7 mouse cellular contexts compared by ENCODE assay signal in the genomic region with DNA sequence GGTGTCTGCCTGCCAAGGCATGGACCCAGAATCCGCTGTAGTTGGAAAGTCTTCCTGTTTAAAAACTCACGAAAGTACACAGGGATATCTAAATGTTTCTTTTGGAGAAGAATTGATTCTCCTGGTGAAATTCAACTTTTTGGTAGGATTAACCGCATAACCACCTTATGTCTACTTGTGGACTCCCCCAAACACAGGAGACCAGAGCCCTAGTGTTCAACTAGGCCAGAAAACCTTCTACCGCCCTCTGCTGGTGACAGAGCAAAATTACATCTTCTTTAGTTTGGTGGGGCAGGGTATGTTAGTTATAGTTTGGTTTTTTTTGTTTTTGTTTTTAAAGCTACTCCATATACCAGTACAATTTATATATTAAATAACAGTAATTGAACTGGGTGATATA. TPM values are rescaled to one million over a fixed set of nuclear protein-coding genes. Genes with fewer than 3 reads are reported as not detected.
DNase-seq lines count a peak whose midpoint lies in the region; ATAC-seq and TF ChIP-seq lines count a peak whose summit lies in the region.

No protein-coding gene starts in this region.

- peak; percentile 89 for TF ChIP-seq CTCF in intestine, postnatal 0 days (IDR thresholded peaks at IDR 0.05; ENCODE audit: low read depth)
- peak; percentile 60 for TF ChIP-seq CTCF in lung, adult 2 months (IDR thresholded peaks at IDR 0.05; ENCODE audit: insufficient read depth, low read length)

- H3K9me3 ChIP-seq in intestine, postnatal 0 days (ENCODE audit: control insufficient read depth): no peaks in the 10 kb centered on the region
- H3K9me3 ChIP-seq in intestine, embryonic 16.5 days (ENCODE audit: control insufficient read depth, low read length): no peaks in the 10 kb centered on the region

- H3K4me1 ChIP-seq in intestine, postnatal 0 days (replicated peaks; ENCODE audit: control insufficient read depth, insufficient read depth, low read length): no peaks in the 10 kb centered on the region
- H3K4me1 ChIP-seq in intestine, embryonic 16.5 days (ENCODE audit: control insufficient read depth, insufficient read depth, low read length): no peaks in the 10 kb centered on the region
- no peaks in the 10 kb centered on the region for H3K4me1 ChIP-seq in lung, adult 2 months (ENCODE audit: control insufficient read depth, insufficient read depth, low read length)

- no peak for TF ChIP-seq POLR2A in lung, adult 2 months (IDR thresholded peaks at IDR 0.05; ENCODE audit: borderline replicate concordance, extremely low read depth, low read depth, low read length)

- H3K36me3 ChIP-seq in intestine, postnatal 0 days (ENCODE audit: control insufficient read depth, insufficient read depth): no peaks in the 10 kb centered on the region
- H3K36me3 ChIP-seq in intestine, embryonic 16.5 days (ENCODE audit: control insufficient read depth, insufficient read depth, low read length): 0 out of 2 replicates have a peak, but pooled peaks cover 3% of the 10 kb centered on the region

- WGBS in intestine, postnatal 0 days: 51% methylated on average over 4 of the region's 4 CpGs
- 54% methylated on average over 4 of the region's 4 CpGs for WGBS in intestine, embryonic 16.5 days
- WGBS in lung, adult 2 months: 33% methylated on average over 4 of the region's 4 CpGs

- no peaks in the 10 kb centered on the region for H3K27me3 ChIP-seq in intestine, postnatal 0 days (replicated peaks; ENCODE audit: control insufficient read depth, insufficient read depth, low read length)
- H3K27me3 ChIP-seq in intestine, embryonic 16.5 days (replicated peaks; ENCODE audit: control insufficient read depth, insufficient read depth, low read length): no peaks in the 10 kb centered on the region

- no peak overlapping the region for H3K27ac ChIP-seq in intestine, postnatal 0 days (ENCODE audit: low read depth, low read length)
- no peak overlapping the region for H3K27ac ChIP-seq in intestine, embryonic 16.5 days (ENCODE audit: low read length)

- ATAC-seq in intestine, postnatal 0 days: no peak
- no peak for ATAC-seq in intestine, embryonic 16.5 days

- peak; percentile 46 to 60 for DNase-seq in CD8-positive naive resting alpha-beta T cell, adult 2 months (ENCODE audit: low read depth in 2 of 2, low spot score in 2 of 2)
- DNase-seq in T-cell, adult 2 months (ENCODE audit: low spot score): peak; percentile 51
- peak; percentile 67 for DNase-seq in forelimb bud, embryonic 11.5 days (ENCODE audit: low read depth, low spot score)
- DNase-seq in lung, adult 2 months: no peak
- DNase-seq in skeletal muscle tissue, adult 2 months (ENCODE audit: low read depth, low spot score): peak; percentile 43

- H3K4me2 ChIP-seq in intestine, postnatal 0 days (replicated peaks; ENCODE audit: low read depth): no peak overlapping the region
- H3K4me2 ChIP-seq in intestine, embryonic 16.5 days (ENCODE audit: low read depth, low read length): no peak overlapping the region

- no peak overlapping the region for H3K4me3 ChIP-seq in intestine, postnatal 0 days (ENCODE audit: low read depth, low read length)
- no peak overlapping the region for H3K4me3 ChIP-seq in intestine, embryonic 16.5 days (ENCODE audit: low read length)
- no peak overlapping the region for H3K4me3 ChIP-seq in lung, adult 2 months (replicated peaks; ENCODE audit: extremely low read depth, low read depth, low read length)

- no peak overlapping the region for H3K9ac ChIP-seq in intestine, postnatal 0 days (ENCODE audit: low read depth, low read length)
- no peak overlapping the region for H3K9ac ChIP-seq in intestine, embryonic 16.5 days (ENCODE audit: low read depth, low read length)

RNA-seq across cellular contexts. Expression of a gene that starts 55.2 kb away (rescaled TPM):
- polyA plus RNA-seq in intestine, postnatal 0 days (2015; fragmentation: Nextera tagmentation; extraction: Ambion mirVana): 17.0 and 20.7 TPM in 2 replicates
- 17.6 and 18.8 TPM in 2 replicates for polyA plus RNA-seq in intestine, embryonic 16.5 days (2015; fragmentation: Nextera tagmentation; extraction: Ambion mirVana)
- polyA plus RNA-seq in lung, adult 2 months (2012; rRNA removed): 70.4 and 83.4 TPM in 2 replicates
